Mouse (Mus musculus): ENCODE data around the gene Ppfia4.

The Ppfia4 gene

GRCm38 (mm10) chr1:134298636-134299411, 33.9 kb downstream of the Ppfia4 start:
- DNase-seq (ENCODE audit: low spot score in 2 of 2), result no peak

GRCm38 (mm10) chr1:134297265-134297664, 35.5 kb downstream of the Ppfia4 start:
- DNase-seq (ENCODE audit: low spot score in 2 of 2), result no peak

GRCm38 (mm10) chr1:134293738-134294604, 38.8 kb downstream of the Ppfia4 start:
- no peak for DNase-seq (ENCODE audit: low spot score in 2 of 2)

GRCm38 (mm10) chr1:134293276-134293675, 39.5 kb downstream of the Ppfia4 start:
- no peak for DNase-seq (ENCODE audit: low spot score in 2 of 2)

- no peak for DNase-seq (ENCODE audit: low spot score in 2 of 2)
These were observed 40.1 kb downstream of the Ppfia4 start for GRCm38 (mm10) chr1:134292601-134293000.

GRCm38 (mm10) chr1:134292073-134292472, 40.7 kb downstream of the Ppfia4 start:
- DNase-seq (ENCODE audit: low spot score in 2 of 2), result no peak

GRCm38 (mm10) chr1:134291555-134291954, 41.2 kb downstream of the Ppfia4 start:
- DNase-seq (ENCODE audit: low spot score in 2 of 2), result no peak

- DNase-seq (ENCODE audit: low spot score in 2 of 2), result no peak
These were observed 41.8 kb downstream of the Ppfia4 start for GRCm38 (mm10) chr1:134290909-134291308.

- DNase-seq (ENCODE audit: low spot score in 2 of 2), result no peak
These were observed 42.4 kb downstream of the Ppfia4 start for GRCm38 (mm10) chr1:134290300-134290699.

- DNase-seq (ENCODE audit: low spot score in 2 of 2), result no peak
These were observed 43.1 kb downstream of the Ppfia4 start, which contains the start of gene Myog for GRCm38 (mm10) chr1:134289598-134290099. Gene Myog, plus strand, starts transcription at chr1:134289989.

- DNase-seq (ENCODE audit: low spot score in 2 of 2), result no peak
These were observed 44.5 kb downstream of the Ppfia4 start for GRCm38 (mm10) chr1:134288239-134288638.

- no peak for DNase-seq (ENCODE audit: low spot score in 2 of 2)
These were observed 47.1 kb downstream of the Ppfia4 start for GRCm38 (mm10) chr1:134285458-134286120.

GRCm38 (mm10) chr1:134283108-134283507, 49.6 kb downstream of the Ppfia4 start:
- DNase-seq (ENCODE audit: low spot score in 2 of 2), result no peak

GRCm38 (mm10) chr1:134282342-134282741, 50.4 kb downstream of the Ppfia4 start:
- no peak for DNase-seq (ENCODE audit: low spot score in 2 of 2)

GRCm38 (mm10) chr1:134281563-134281962, 51.2 kb downstream of the Ppfia4 start:
- DNase-seq (ENCODE audit: low spot score in 2 of 2), result no peak

GRCm38 (mm10) chr1:134280174-134280573, 52.6 kb downstream of the Ppfia4 start:
- no peak for DNase-seq (ENCODE audit: low spot score in 2 of 2)

- DNase-seq (ENCODE audit: low spot score in 2 of 2), result no peak
These were observed 55.9 kb downstream of the Ppfia4 start for GRCm38 (mm10) chr1:134276823-134277222.

- peak in 1 of 2 experiments; percentile 47 for DNase-seq (ENCODE audit: low spot score in 2 of 2)
These were observed 56.9 kb downstream of the Ppfia4 start for GRCm38 (mm10) chr1:134275616-134276464.

GRCm38 (mm10) chr1:134274483-134274920, 58.2 kb downstream of the Ppfia4 start:
- no peak for DNase-seq (ENCODE audit: low spot score in 2 of 2)

GRCm38 (mm10) chr1:134273493-134274395, 59.0 kb downstream of the Ppfia4 start:
- peak; percentile 40 to 56 for DNase-seq (ENCODE audit: low spot score in 2 of 2)
